Mouse (Mus musculus): ENCODE data around the gene Tril. TPM values are rescaled to one million over a fixed set of nuclear protein-coding genes. Genes with fewer than 3 reads are reported as not detected.

Tril gene
- polyA plus RNA-seq, 1 experiment: 17.3 TPM

GRCm38 (mm10) chr6:53853546-53853945 lies 32.9 kb upstream of the Tril start:
- Histone ChIP-seq H3K27ac (ENCODE audit: insufficient read depth, low read depth, low read length) (no peak overlapping the region), H3K4me3 (ENCODE audit: insufficient read depth, low read depth, low read length) (no peak overlapping the region), H3K4me1 (ENCODE audit: control insufficient read depth, insufficient read depth, low read length) (no peaks in the 10 kb centered on the region; the same call in 1 of the 2 replicates), H3K27me3 (replicated peaks; ENCODE audit: control insufficient read depth, insufficient read depth, low read length) (no peaks in the 10 kb centered on the region), H3K36me3 (ENCODE audit: control insufficient read depth, insufficient read depth, low read length) (no peaks in the 10 kb centered on the region)
- peak; percentile 58 for DNase-seq
- 25% methylated on average over 3 of the region's 3 CpGs for WGBS
- no peak for TF ChIP-seq POLR2A (IDR thresholded peaks at IDR 0.05; ENCODE audit: low read depth, low read length)
- TF ChIP-seq CTCF (conservative IDR thresholded peaks at IDR 0.05; ENCODE audit: insufficient read depth, insufficient read length, low read depth, low read length): no peak

- H3K4me3 ChIP-seq (ENCODE audit: insufficient read depth, low read depth, low read length): no peak overlapping the region
- WGBS: 96% methylated on average over 17 of the region's 17 CpGs
- no peaks in the 10 kb centered on the region for H3K4me1 ChIP-seq (ENCODE audit: control insufficient read depth, insufficient read depth, low read length)
- TF ChIP-seq POLR2A (IDR thresholded peaks at IDR 0.05; ENCODE audit: low read depth, low read length) (no peak), CTCF (conservative IDR thresholded peaks at IDR 0.05; ENCODE audit: insufficient read depth, insufficient read length, low read depth, low read length) (no peak)
- no peak overlapping the region for H3K27ac ChIP-seq (ENCODE audit: insufficient read depth, low read depth, low read length)
- H3K27me3 ChIP-seq (replicated peaks; ENCODE audit: control insufficient read depth, insufficient read depth, low read length): no peaks in the 10 kb centered on the region
- DNase-seq: no peak
- H3K36me3 ChIP-seq (ENCODE audit: control insufficient read depth, insufficient read depth, low read length): no peaks in the 10 kb centered on the region
Measured at GRCm38 (mm10) chr6:53844626-53845025, 24.0 kb upstream of the Tril start.

GRCm38 (mm10) chr6:53825213-53825612 lies 4.6 kb upstream of the Tril start:
- Histone ChIP-seq H3K27ac (ENCODE audit: insufficient read depth, low read depth, low read length) (no peak overlapping the region), H3K4me3 (ENCODE audit: insufficient read depth, low read depth, low read length) (no peak overlapping the region), H3K4me1 (ENCODE audit: control insufficient read depth, insufficient read depth, low read length) (no peaks in the 10 kb centered on the region), H3K36me3 (ENCODE audit: control insufficient read depth, insufficient read depth, low read length) (no peaks in the 10 kb centered on the region), H3K27me3 (replicated peaks; ENCODE audit: control insufficient read depth, insufficient read depth, low read length) (no peaks in the 10 kb centered on the region)
- DNase-seq: peak; percentile 38
- TF ChIP-seq POLR2A (IDR thresholded peaks at IDR 0.05; ENCODE audit: low read depth, low read length): no peak
- TF ChIP-seq CTCF (conservative IDR thresholded peaks at IDR 0.05; ENCODE audit: insufficient read depth, insufficient read length, low read depth, low read length): no peak
- WGBS: 37% methylated on average over 4 of the region's 4 CpGs

- WGBS: 10% methylated on average over 18 of the region's 18 CpGs
- Histone ChIP-seq H3K36me3 (ENCODE audit: control insufficient read depth, insufficient read depth, low read length) (no peaks in the 10 kb centered on the region), H3K27ac (ENCODE audit: insufficient read depth, low read depth, low read length) (peak overlapping the region; percentile 83), H3K4me3 (ENCODE audit: insufficient read depth, low read depth, low read length) (peak overlapping the region; percentile 56), H3K27me3 (replicated peaks; ENCODE audit: control insufficient read depth, insufficient read depth, low read length) (no peaks in the 10 kb centered on the region), H3K4me1 (ENCODE audit: control insufficient read depth, insufficient read depth, low read length) (no peaks in the 10 kb centered on the region)
- DNase-seq: peak; percentile 38
- TF ChIP-seq CTCF (conservative IDR thresholded peaks at IDR 0.05; ENCODE audit: insufficient read depth, insufficient read length, low read depth, low read length) (no peak), POLR2A (IDR thresholded peaks at IDR 0.05; ENCODE audit: low read depth, low read length) (no peak)
Measured at GRCm38 (mm10) chr6:53821041-53821501, 441 bp upstream of the Tril start.

- 0 out of 2 replicates have a peak, but pooled peaks cover 4% of the 10 kb centered on the region for H3K4me1 ChIP-seq (ENCODE audit: control insufficient read depth, insufficient read depth, low read length)
- H3K36me3 ChIP-seq (ENCODE audit: control insufficient read depth, insufficient read depth, low read length): no peaks in the 10 kb centered on the region
- under 1% methylated on average over 64 of the region's 64 CpGs for WGBS
- H3K27me3 ChIP-seq (replicated peaks; ENCODE audit: control insufficient read depth, insufficient read depth, low read length): no peaks in the 10 kb centered on the region
- peak; percentile 29 for DNase-seq
- peak overlapping the region; percentile 83 for H3K27ac ChIP-seq (ENCODE audit: insufficient read depth, low read depth, low read length)
- peak overlapping the region; percentile 56 for H3K4me3 ChIP-seq (ENCODE audit: insufficient read depth, low read depth, low read length)
- TF ChIP-seq POLR2A (IDR thresholded peaks at IDR 0.05; ENCODE audit: low read depth, low read length) (no peak), CTCF (conservative IDR thresholded peaks at IDR 0.05; ENCODE audit: insufficient read depth, insufficient read length, low read depth, low read length) (no peak)
Measured at GRCm38 (mm10) chr6:53819761-53820485, 707 bp downstream of the Tril start.

DNA sequence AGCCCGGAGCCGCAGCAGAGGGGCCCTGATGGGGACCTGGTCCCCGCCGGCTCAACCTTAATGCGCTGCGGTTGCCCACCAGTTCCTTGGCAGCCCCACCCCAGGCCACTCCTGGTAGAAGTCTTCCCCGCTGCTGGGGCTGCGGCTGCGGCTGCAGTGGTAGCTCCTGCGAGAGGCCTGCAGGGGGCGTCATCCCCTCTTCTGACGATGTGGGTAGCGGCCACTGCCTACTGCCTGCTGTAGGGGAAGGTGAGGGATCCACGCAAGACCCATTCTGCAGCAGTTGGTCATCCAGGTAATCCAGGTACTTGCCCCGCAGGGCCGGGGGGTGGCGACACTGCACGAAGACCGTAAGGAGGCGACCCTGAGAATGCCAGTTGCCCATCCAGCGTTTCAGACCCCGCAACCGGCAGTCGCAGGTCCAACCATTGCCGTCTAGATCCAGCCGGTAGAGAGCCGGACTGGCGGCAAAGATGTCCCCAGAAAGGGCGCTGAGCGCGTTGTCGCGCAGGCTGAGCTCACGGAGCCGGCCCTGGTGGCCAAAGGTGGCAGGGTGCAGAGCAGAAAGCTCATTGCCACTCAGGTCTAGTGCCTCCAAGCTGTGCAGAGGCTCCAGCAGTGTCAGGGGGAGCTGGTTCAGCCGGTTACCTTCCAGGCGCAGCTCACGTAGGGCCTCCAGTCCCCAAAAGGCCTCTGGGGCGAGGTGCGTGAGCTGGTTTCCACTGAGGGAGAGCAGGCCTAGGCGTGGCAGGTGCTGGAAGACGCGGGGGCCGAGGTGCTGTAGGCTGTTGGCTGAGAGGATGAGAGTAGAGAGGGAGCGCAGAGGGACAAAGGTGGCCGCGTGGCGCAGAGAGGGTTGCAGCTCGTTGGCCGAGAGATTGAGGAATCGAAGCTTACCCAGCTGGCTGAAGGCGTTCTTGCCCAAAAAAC lies 1.6 kb downstream of the Tril start:
- no peaks in the 10 kb centered on the region for H3K36me3 ChIP-seq (ENCODE audit: control insufficient read depth, insufficient read depth, low read length)
- H3K4me3 ChIP-seq (ENCODE audit: insufficient read depth, low read depth, low read length): peak overlapping the region; percentile 56
- WGBS: 2% methylated on average over 52 of the region's 52 CpGs
- H3K4me1 ChIP-seq (ENCODE audit: control insufficient read depth, insufficient read depth, low read length): 0 out of 2 replicates have a peak, but pooled peaks cover 4% of the 10 kb centered on the region
- H3K27ac ChIP-seq (ENCODE audit: insufficient read depth, low read depth, low read length): peak overlapping the region; percentile 83
- no peaks in the 10 kb centered on the region for H3K27me3 ChIP-seq (replicated peaks; ENCODE audit: control insufficient read depth, insufficient read depth, low read length)
- TF ChIP-seq POLR2A (IDR thresholded peaks at IDR 0.05; ENCODE audit: low read depth, low read length): no peak
- TF ChIP-seq CTCF (conservative IDR thresholded peaks at IDR 0.05; ENCODE audit: insufficient read depth, insufficient read length, low read depth, low read length): peak; percentile 34; the same call in 1 of the 2 replicates
- DNase-seq: peak; percentile 38
